Mouse (Mus musculus): ENCODE measurements around the gene Trnp1.

DNA sequence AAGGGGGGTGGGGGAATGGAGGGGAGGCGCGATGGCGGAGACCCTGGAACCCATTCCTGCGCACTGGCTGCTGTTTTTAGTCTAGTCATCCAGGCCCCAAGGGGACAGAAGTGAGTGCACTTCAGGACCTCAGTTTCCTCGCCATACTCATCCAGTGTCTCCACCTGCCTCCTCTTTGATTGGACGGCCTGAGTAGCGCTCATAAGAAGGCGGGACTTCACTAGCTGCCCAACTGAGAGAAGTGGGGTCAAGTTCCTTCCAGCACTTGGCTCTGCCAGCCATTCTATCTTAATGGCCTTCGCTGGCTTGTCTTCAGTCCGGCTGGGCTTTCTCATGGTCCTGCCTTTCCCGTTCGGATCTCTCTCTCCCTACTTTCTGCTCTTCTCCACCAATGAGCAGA is 29.2 kb downstream of the Trnp1 start:
- TF ChIP-seq GATA1 (IDR thresholded peaks at IDR 0.05; ENCODE audit: borderline replicate concordance, low read length) (no peak), FLI1 (IDR thresholded peaks at IDR 0.05; ENCODE audit: low read length) (no peak)

All from megakaryocyte, embryonic 14.5 days (primary cell).